ENCODE assay signal across 8 mouse cellular contexts in the genomic region with DNA sequence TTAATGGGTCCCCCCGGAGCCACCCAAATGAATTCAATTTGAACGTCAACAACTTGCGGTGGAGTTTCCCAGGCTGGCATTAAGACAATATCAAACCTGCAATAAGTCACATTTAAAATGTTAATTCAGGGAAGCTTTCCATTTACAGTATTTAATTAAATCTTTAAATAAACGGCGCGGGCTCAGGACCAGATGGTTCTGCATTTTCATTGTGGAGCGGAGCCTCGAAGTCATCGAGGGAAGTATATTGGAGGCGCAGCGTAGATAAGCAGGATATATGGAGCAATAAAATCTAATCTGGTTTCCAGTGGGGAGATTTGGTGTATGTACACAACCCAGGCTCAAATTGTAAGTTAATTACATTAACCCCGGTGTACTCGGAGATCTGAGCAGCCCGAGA.
A peak's percentile ranks its signal among the peaks of the same experiment; 100 is the strongest.
DNase-seq lines count a peak whose midpoint lies in the region; ATAC-seq lines count a peak whose summit lies in the region.

No protein-coding gene starts in this region.

- H3K27me3 ChIP-seq in forebrain, embryonic 10.5 days (ENCODE audit: poor library complexity, severe bottlenecking): peaks cover 91% of the 10 kb centered on the region
- peaks cover 21% of the 10 kb centered on the region for H3K27me3 ChIP-seq in intestine, embryonic 14.5 days (replicated peaks; ENCODE audit: control insufficient read depth, insufficient read depth, low read length)
- H3K27me3 ChIP-seq in neural tube, embryonic 12.5 days (replicated peaks): peaks cover 32% of the 10 kb centered on the region

- peak overlapping the region; percentile 56 for H3K4me2 ChIP-seq in intestine, embryonic 14.5 days (ENCODE audit: low read length)
- peak overlapping the region; percentile 50 for H3K4me2 ChIP-seq in neural tube, embryonic 12.5 days (replicated peaks)

- H3K36me3 ChIP-seq in forebrain, embryonic 10.5 days (replicated peaks): no peaks in the 10 kb centered on the region
- no peaks in the 10 kb centered on the region for H3K36me3 ChIP-seq in intestine, embryonic 14.5 days (ENCODE audit: control insufficient read depth, insufficient read depth, low read length)
- no peaks in the 10 kb centered on the region for H3K36me3 ChIP-seq in neural tube, embryonic 12.5 days

- peak; percentile 14 to 48 for DNase-seq in left cerebral cortex, postnatal 25 days (ENCODE audit: low spot score in 2 of 2)
- no peak for DNase-seq in left cerebral cortex, adult 11 months (ENCODE audit: low spot score)
- DNase-seq in forebrain, embryonic 10.5 days (ENCODE audit: extremely low spot score, low spot score): no peak
- DNase-seq in intestine, embryonic 14.5 days (ENCODE audit: low spot score): no peak
- no peak for DNase-seq in urinary bladder, postnatal 14 days (ENCODE audit: low spot score)
- DNase-seq in B cell, adult 2 months: no peak
- no peak for DNase-seq in lung, postnatal 10 days

- H3K4me1 ChIP-seq in forebrain, embryonic 10.5 days: peaks cover 75% of the 10 kb centered on the region
- H3K4me1 ChIP-seq in intestine, embryonic 14.5 days (replicated peaks; ENCODE audit: control insufficient read depth, insufficient read depth, low read length): peaks cover 31% of the 10 kb centered on the region
- peaks cover 47% of the 10 kb centered on the region for H3K4me1 ChIP-seq in neural tube, embryonic 12.5 days

- peak overlapping the region; percentile 49 for H3K4me3 ChIP-seq in forebrain, embryonic 10.5 days
- H3K4me3 ChIP-seq in intestine, embryonic 14.5 days (ENCODE audit: low read depth, low read length): 0 out of 2 replicates have a peak overlapping the region, but pooled peaks have one; percentile 23
- H3K4me3 ChIP-seq in neural tube, embryonic 12.5 days: no peak overlapping the region

- peaks cover 11% of the 10 kb centered on the region; the same call in 1 of the 2 replicates for H3K9me3 ChIP-seq in forebrain, embryonic 10.5 days
- H3K9me3 ChIP-seq in intestine, embryonic 14.5 days (ENCODE audit: control insufficient read depth, low read length): no peaks in the 10 kb centered on the region
- no peaks in the 10 kb centered on the region for H3K9me3 ChIP-seq in neural tube, embryonic 12.5 days

- H3K27ac ChIP-seq in forebrain, embryonic 10.5 days: no peak overlapping the region
- no peak overlapping the region for H3K27ac ChIP-seq in intestine, embryonic 14.5 days (ENCODE audit: low read depth)
- no peak overlapping the region for H3K27ac ChIP-seq in neural tube, embryonic 12.5 days

- intact Hi-C loops in left cerebral cortex, postnatal 25 days (cut with DNase I): no loop called here

- H3K9ac ChIP-seq in intestine, embryonic 14.5 days (ENCODE audit: low read length): no peak overlapping the region
- H3K9ac ChIP-seq in neural tube, embryonic 12.5 days: no peak overlapping the region

- no peak for ATAC-seq in intestine, embryonic 14.5 days (replicated peaks; ENCODE audit: low FRiP score, low TSS enrichment, low read depth)
- ATAC-seq in neural tube, embryonic 12.5 days (ENCODE audit: low FRiP score, low read depth): no peak

- whole genome bisulfite sequencing in forebrain, embryonic 10.5 days: 2% methylated on average over 14 of the region's 14 CpGs
- 2% methylated on average over 14 of the region's 14 CpGs for WGBS in intestine, embryonic 14.5 days
- 1% methylated on average over 14 of the region's 14 CpGs for WGBS in neural tube, embryonic 12.5 days

Comparison
In these comparisons a context has a peak if more than half of its experiments do, and no peak if none do; other contexts are left out.
1. DNase-seq: peak in left cerebral cortex, postnatal 25 days (2 of 2); none in left cerebral cortex, adult 11 months (single experiment), forebrain, embryonic 10.5 days (single experiment), intestine, embryonic 14.5 days (single experiment), urinary bladder, postnatal 14 days (single experiment), B cell, adult 2 months (0 of 2) and lung, postnatal 10 days (single experiment).